Mouse (Mus musculus): ENCODE data around the gene Axin2. TPM values are rescaled to one million over a fixed set of nuclear protein-coding genes. Genes with fewer than 3 reads are reported as not detected.

Axin2 gene
- total RNA-seq, 2 experiments from 2014 or later: 35.0 to 35.3 TPM

- DNase-seq (ENCODE audit: low spot score in 2 of 2): no peak
Measured at GRCm38 (mm10) chr11:108928096-108928495, 7.9 kb downstream of the Axin2 start.

- no peak for DNase-seq (ENCODE audit: low spot score in 2 of 2)
Measured at GRCm38 (mm10) chr11:108928752-108929151, 8.6 kb downstream of the Axin2 start.

- no peak for DNase-seq (ENCODE audit: low spot score in 2 of 2)
Measured at GRCm38 (mm10) chr11:108929176-108929575, 9.0 kb downstream of the Axin2 start.

- no peak for DNase-seq (ENCODE audit: low spot score in 2 of 2)
Measured at GRCm38 (mm10) chr11:108929700-108930099, 9.6 kb downstream of the Axin2 start.

GRCm38 (mm10) chr11:108930612-108931011 is 10.5 kb downstream of the Axin2 start:
- no peak for DNase-seq (ENCODE audit: low spot score in 2 of 2)

GRCm38 (mm10) chr11:108933835-108934234 is 13.7 kb downstream of the Axin2 start:
- no peak for DNase-seq (ENCODE audit: low spot score in 2 of 2)

GRCm38 (mm10) chr11:108935128-108935868 is 15.1 kb downstream of the Axin2 start:
- DNase-seq (ENCODE audit: low spot score in 2 of 2): no peak

GRCm38 (mm10) chr11:108936016-108936792 is 16.1 kb downstream of the Axin2 start:
- DNase-seq (ENCODE audit: low spot score in 2 of 2): no peak

GRCm38 (mm10) chr11:108940655-108941412 is 20.7 kb downstream of the Axin2 start:
- peak in 1 of 2 experiments; percentile 54 for DNase-seq (ENCODE audit: low spot score in 2 of 2)

- peak; percentile 92 for DNase-seq (ENCODE audit: low spot score in 2 of 2)
Measured at GRCm38 (mm10) chr11:108941836-108942235, 21.7 kb downstream of the Axin2 start.

GRCm38 (mm10) chr11:108943741-108944140 is 23.6 kb downstream of the Axin2 start:
- DNase-seq (ENCODE audit: low spot score in 2 of 2): no peak

GRCm38 (mm10) chr11:108945666-108946065 is 25.5 kb downstream of the Axin2 start:
- DNase-seq (ENCODE audit: low spot score in 2 of 2): peak; percentile 72 to 75

- no peak for DNase-seq (ENCODE audit: low spot score in 2 of 2)
Measured at GRCm38 (mm10) chr11:108947425-108948184, 27.5 kb downstream of the Axin2 start.

GRCm38 (mm10) chr11:108948501-108948900 is 28.4 kb downstream of the Axin2 start:
- DNase-seq (ENCODE audit: low spot score in 2 of 2): no peak

GRCm38 (mm10) chr11:108948931-108949330 is 28.8 kb downstream of the Axin2 start:
- no peak for DNase-seq (ENCODE audit: low spot score in 2 of 2)

- DNase-seq (ENCODE audit: low spot score in 2 of 2): no peak
Measured at GRCm38 (mm10) chr11:108952343-108952742, 32.2 kb downstream of the Axin2 start.

- DNase-seq (ENCODE audit: low spot score in 2 of 2): no peak
Measured at GRCm38 (mm10) chr11:108955943-108956342, 35.8 kb downstream of the Axin2 start.

- DNase-seq (ENCODE audit: low spot score in 2 of 2): no peak
Measured at GRCm38 (mm10) chr11:108958349-108958748, 38.2 kb downstream of the Axin2 start.

- DNase-seq (ENCODE audit: low spot score in 2 of 2): no peak
Measured at GRCm38 (mm10) chr11:108959196-108959595, 39.0 kb downstream of the Axin2 start.

- DNase-seq (ENCODE audit: low spot score in 2 of 2): no peak
Measured at GRCm38 (mm10) chr11:108961651-108962065, 41.5 kb downstream of the Axin2 start.
